Mouse (Mus musculus) heart, adult 9 months (tissue): ENCODE results near the gene Lrig1.

Experiments
- DNase-seq, 2 experiments: peaks; one replicate each; pipeline ENCODE4 v3.0.0; 2022; ENCODE audit warnings: low spot score in 2 of 2

The Lrig1 gene

DNA sequence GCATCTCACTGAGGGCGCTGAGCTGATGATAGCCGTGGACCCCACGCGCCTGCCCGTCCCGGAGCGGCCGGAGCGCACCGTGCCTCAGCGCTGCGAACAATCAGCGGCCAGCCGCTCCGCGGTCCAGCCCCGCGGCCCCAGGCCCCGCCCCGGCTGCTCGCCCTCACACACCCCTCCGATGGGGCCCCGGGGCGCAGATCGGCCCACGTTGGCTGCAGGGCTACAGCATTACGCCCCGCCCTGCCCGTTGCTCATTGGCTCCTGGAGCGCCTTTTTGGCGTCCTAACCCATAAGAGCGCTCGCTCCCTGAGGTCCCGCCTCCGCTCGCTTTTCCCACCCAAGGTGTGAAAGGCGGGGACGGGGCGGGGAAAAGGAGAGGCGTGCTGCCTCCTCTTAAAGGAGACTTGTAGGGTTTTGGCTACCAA, at the start of gene Lrig1:
Gene Lrig1 (minus strand): TSS at position 92 of the 425 bp plus-strand sequence.
- peak; percentile 98 to 99 for DNase-seq

DNA sequence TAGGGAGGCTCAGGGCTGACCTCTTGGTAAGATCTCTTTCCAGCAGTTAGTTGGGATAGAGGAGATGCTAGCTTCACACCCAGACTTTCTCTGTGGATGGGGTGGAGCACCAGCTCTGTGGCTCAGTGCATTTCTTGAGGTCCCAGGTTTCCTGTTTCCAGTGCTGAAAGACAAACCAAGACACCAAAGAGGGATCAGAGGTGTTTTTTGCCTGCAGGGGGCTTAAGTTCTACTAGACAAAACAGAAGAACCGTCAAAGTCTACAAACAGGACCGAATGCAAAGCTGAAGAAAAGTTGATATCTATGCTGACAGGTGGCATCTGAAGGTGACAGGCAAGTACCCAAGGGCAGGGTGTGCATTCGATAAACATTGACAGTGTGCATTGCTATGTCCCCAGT, 49.7 kb upstream of the Lrig1 start:
- DNase-seq, result no peak

DNA sequence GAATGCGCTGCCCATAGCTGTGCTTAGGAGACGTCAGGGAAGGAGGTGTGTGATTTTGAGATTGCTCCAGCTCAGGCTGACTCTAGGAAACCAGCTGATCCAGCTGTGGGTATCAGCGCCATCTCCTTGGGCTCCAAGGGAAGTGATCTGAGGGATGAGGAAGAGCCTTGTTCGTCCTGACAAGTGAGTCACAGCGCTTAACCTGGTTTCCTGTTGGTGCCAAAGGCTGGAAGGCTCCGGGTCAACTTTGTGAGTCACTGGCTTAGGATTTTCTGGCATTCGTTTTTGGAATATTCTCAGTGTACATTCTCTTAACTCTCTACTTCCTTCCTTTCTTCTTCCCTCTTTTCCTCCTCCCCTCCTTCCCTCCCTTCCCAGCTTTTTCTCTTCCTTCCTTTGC, 48.4 kb upstream of the Lrig1 start:
- DNase-seq, result no peak

DNA sequence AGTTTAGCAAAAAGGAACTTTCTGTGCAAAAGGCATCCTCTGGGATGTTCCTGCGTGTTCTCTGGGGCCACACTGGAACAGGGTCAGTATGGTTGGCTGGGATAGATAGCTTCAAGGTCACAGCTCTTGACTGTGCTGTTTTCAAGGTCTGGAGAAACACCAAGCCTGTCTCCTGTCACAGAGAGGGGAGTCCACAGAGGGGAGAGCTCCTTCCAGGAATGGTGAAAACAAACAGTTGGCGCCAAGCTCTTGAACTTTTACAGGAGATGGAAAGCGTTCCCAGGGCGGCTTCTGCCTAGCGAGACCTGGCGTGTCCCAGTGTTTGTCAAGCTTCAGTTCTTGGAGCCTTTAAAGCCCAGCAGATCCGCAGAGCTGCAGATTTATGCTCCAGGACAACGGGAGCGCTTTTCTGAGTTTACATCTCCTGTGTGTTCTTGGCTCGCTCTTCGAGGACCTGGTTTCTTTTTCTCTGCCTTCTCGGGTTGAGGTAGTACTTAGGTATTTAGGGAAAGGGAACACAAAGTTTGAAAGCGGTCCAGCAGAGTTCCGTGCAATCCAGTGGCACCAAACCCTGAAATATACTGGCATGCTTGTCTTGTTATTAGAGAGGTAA, 40.3 kb upstream of the Lrig1 start:
- peak in 1 of 2 experiments; percentile 18 for DNase-seq

DNA sequence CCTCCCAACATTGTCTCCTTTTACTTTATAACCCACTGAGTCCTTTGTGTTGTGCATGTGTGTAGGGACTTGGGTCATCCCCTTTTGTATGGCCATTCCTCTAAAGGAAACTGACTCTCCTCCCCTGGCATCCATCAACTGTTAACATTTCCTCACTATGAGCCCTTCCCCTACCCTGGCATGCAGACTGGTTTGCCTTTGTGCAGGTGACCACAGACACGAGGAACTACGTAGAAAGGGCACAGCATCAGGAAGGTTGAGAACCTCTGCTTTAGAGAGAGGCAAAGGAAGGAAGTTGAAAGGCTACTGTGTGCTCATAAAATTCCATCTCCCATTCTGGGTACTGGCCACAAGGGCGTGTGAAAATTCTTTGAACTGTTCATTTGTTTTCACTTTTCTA, 38.7 kb upstream of the Lrig1 start:
- DNase-seq, result no peak

DNA sequence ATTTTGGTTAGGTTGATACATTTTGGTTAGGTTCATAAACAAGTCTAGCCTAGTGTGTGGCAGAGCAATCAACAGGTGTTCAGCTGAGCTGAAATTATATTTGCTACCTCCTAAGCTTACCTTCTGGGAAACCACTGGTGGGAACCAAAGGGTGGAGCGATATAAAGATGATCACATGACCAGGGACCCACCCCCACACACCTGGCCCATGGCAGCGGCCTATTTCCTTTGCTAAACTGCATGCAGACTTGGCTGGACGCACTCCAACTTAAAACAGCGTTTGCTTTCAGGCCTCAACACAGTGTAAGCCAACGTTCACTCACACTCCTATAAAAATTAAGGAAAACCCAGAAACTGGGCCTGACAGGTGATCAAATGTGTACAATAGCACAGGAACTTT, 33.9 kb upstream of the Lrig1 start:
- DNase-seq, result no peak

DNA sequence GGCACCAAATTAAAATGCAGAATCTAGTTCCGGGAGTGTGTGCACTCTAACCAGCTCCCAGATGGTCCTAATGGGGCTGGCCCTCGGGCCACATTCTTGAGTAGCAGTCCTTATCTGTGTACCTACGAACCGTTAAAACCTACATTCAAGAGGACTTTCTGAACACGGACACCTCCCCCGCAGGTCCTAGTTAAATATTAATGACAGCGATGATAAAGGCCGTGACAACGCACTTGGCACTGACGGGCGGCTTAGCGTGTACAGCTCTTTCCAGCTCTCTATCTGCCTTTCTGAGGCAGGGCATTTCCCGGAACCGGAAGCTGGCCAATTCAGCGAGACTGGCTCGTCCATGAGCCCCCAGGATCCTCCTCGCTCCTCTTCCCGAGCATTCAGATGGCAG, 29.9 kb upstream of the Lrig1 start:
- peak; percentile 20 to 35 for DNase-seq

DNA sequence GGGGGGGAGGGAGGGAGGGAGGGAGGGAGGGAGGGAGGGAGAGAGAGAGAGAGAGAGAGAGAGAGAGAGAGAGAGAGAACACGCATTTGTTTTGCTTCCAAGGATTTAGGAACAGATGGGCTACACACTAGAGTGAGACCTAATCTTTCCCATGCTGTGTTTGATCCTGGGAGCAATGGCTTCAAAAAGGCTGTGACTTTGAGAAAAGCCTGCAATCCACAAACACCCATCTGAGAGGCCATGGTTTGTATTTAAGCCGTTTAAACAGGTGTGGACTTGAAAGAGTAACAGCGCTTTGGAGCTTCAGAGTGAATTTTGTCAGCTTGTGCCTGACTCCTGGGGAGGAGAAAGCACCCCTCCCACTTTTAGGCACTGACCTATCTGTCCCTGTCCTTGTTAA, 29.2 kb upstream of the Lrig1 start:
- DNase-seq, result no peak

DNA sequence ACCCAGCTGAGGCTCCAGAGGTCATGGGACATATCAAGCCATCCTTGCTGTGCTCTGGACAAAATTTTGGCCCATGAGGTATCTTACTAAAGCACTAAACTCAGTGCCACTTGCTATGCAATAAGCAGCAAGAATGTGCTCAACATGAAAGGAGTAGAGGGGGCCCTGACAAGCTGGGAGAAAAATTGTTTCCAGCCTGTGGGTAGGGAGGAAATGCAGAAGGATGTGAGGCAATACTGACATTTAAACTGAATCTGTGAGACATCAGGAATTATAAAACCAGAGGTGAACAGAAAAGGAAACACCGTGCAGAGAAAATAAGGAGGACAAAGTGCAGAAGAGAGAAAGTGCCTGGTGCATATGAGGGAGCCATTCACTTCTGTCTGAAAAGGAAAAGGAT, 24.7 kb upstream of the Lrig1 start:
- DNase-seq, result no peak

DNA sequence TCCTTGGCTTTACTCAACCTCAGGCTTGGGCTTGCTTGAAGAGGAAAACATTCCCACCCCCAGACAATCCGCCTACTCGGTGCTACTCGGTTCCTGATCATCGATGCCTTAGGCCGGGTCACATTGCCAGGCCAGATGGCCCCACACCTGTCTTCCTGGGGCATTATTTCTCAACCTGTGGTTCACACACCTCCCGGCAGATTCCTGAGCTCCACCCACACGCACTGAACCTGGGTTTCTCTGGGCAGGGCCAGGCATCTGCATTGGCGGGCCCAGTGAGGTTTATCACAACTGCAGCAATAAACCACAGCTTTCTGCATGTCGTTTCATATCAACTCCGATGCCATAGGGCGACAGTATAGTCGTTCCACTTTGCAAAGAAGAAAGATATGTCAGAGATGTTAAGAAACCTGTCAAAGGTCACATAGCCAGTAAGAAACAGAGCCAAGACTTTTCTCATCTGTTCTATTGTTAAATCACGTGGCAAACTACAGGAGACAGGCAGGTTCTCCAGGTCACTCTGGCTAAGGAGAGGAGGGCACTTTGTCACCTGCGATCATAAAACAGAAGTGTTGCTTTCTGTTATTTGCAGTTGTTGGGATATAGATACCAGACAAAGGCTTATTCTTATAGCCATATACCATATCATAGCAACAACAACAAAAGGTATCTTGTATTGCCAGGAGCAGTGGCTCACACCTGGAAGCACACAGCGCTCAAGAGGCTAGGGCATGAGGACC, 18.8 kb upstream of the Lrig1 start:
- DNase-seq, result no peak

DNA sequence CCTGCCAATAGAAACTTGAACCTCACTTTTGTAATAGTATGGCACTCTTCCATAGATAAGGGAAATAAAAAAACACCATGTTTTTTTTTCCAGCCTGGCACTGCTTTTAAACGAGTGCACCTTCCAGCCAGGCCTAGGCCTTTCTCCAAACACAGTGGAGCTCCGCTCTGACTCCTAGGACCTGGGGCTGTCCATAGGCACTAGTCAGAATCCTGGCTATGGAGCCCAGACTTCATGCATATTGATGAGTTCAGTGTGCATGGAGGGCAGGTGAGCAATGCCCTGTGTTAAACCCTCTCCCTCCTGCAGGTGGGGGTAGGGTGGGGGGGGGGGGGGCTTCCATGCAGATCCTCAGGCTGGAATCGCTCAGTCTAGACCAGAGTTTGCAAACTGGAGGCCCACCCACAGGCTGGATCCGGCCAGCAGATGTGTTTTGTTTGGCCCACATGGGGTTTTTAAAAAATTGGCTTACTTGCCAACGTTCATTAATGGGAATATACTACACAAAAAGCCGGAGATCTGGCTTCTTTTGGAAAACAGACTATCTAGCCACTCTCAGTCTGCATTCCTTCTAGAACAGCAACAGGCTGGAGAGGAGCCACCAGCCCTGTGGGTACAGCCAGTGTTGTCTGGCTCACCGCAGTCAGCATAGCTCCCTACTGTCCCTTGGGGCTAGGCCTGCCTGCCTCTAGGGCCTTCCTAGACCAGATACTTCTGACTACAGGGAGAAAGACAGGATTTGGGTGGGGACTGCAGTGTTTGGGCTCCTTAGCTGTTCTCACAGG, 17.9 kb upstream of the Lrig1 start:
- peak; percentile 63 to 71 for DNase-seq

DNA sequence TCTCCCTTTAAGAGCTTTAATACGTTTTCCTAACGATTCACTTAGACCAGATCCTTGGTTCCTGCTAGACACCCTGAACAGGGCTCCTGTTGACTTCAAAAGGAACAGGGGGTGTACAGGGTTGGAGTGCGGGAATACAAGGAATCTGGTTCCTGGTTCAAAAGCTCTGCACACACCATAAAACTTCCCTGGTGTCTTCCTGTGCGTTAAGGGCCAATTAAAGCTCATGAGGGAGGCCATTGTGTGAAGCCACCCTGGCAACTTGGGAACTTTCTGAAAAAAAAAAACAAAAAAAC, 15.6 kb upstream of the Lrig1 start:
- no peak for DNase-seq

DNA sequence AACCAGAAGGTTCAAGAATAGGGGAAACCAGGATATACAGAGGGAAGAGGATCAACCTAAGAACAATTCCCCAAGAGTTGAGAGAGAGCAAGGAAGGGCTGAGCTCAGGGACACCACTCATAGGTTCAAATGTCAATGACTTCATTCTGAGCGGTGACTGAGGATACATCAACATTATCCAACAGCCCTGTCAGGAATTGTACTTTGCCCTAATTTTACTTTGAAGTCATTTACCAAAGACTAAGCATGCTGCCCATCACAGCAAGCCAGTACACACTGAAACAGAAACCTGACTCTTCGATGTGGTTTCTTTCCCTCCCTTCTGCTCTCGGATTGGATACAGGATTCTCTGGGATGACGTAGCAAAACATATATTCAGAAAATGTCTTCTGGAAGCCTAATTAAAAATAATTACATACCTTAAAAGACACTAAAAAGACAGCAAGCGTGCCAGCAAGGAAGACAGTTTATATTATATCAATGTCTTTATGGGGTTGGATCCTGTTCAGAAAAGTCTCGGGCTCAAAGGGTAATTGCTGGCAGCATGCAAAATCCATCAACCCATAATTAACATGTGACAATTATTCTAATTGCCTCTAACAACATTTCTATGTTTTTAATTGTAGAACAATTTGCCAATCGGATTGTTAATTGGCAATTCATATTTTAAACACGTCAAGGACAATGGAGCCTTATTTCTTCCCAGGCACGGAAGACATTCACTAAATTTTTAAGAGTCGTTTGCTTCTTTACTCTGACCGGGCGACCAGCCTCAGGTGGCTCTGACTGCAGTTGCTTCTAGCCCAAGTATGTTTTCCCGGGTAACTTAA, 15.1 kb upstream of the Lrig1 start:
- DNase-seq, result no peak

DNA sequence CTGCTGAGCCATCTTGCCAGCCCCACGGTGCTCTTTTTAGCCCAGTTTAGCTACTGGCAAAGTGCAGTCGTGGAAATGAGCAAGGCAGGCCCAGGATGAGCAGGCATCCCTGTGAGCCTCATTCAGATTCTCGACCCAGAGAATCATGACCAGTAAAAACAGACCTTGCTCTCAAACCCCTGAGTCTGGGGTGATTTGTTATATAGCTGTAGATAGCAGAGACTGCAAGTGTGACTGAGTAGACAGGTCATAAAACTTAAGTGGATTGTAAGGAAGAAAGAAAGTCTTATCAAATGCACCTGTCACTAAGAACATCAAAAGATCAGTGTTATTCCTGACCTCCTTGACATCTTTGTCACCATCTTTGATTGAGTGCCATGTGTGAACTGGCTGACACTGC, 9.9 kb upstream of the Lrig1 start:
- DNase-seq, result no peak

DNA sequence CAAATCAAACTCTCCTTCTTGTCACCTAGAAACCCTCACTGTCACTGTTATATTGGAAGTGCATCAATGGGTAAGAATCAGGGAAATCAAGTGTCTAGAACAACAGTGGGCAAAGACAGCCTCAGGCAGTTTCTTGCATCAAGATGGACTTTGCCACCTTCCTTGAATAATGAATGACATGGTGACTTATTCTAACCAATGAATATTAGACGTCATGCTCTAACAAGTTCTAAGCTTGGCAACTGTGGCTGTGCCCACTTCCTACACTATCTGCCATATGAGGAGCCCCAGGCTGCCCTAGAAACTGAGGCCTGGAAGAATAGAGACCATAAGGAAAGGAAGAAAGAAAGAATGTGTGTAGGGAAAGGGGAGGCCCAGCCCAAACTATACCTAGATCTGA, 9.2 kb upstream of the Lrig1 start:
- DNase-seq, result no peak

DNA sequence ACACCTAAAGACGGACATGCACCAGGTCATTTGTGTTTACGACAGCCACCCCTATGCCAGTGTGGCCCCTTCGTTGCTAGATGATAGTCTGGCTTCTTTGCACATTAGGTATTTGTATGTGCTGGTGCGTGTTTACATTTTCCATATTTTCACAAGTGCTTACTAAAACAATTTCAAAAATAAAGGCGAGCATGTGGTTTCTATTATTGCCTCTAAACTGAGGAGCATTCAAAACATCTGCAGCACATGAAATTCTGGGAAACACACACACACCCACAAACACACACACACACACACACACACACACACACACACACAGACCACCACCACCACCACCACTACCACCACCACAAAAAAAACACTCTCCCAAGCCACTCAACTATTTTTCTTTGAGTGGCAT, 7.3 kb upstream of the Lrig1 start:
- no peak for DNase-seq

DNA sequence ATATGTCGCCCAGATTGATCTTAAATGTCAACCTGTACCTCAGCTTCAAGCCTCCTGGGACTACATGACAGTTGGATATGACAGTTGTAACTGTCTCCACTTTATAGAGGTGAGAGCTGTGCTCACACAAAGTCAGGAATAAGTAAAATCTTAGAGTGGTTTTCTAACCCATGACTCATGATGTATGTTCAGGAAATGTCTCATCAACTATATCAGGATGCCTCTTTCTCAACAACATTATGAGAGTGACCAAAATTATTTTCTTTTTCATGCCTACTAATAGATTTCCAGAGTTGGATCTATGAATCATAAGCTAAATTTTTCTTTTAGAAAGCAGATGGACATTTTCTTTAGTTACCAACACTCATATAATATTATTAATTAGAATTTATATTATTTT, 6.0 kb upstream of the Lrig1 start:
- DNase-seq, result no peak

DNA sequence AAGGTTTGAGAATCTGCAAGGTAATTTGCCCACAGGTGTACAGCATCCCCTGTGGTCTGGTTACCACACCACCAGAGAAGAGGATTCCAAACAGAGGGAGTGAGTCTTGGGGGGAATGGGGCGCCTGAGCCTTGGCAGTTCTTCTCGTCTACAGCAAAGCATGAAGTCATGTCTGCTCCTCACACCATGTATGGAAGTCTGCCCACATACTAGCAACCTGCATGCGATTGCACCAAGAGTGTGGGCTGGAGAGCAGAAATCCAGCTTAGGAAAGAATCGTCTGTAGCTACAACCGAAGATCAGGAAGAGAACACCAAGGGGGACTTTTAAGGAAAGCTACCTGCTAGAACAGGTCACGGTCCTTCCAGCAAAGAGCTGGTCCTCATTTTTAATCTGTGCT, 3.0 kb upstream of the Lrig1 start:
- DNase-seq, result no peak

DNA sequence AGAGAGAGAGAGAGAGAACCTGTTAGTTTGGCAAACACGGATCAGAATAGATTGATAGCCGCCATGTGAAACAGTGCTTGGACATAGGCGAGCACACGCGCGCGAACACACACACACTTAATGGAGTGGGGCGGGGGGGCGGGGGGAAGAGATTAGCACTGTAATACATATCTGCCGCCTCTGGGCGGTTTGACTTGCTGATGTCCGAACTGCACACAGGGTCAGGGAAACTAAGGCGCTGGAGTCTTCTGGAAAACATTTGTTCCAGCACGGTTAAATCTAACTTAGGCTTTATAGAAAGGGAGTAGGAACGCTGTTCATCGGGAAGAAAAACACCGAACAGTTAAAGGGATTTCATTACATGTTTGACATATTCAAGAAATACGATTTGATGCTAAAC, 1.1 kb upstream of the Lrig1 start:
- DNase-seq, result no peak

DNA sequence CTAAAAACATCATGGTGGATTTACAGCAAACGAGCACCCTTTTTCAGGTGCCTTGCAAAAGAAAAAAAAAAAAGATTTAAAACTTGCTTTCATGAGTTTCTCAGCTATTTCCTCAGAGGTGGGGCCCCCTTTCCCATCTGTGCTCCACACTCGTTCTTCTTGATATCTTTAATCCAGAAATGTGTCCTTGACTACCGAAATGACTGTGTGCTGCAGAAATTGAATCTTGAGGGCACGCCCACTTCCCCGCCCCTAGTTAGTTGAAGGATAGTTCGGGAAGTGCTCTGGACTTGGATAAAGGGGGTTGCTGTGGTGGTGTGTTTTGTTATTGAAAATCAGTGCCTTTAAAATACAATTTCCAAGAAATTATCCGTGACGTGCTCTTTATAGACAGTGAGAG, 654 bp upstream of the Lrig1 start:
- DNase-seq, result peak; percentile 53 to 77

DNA sequence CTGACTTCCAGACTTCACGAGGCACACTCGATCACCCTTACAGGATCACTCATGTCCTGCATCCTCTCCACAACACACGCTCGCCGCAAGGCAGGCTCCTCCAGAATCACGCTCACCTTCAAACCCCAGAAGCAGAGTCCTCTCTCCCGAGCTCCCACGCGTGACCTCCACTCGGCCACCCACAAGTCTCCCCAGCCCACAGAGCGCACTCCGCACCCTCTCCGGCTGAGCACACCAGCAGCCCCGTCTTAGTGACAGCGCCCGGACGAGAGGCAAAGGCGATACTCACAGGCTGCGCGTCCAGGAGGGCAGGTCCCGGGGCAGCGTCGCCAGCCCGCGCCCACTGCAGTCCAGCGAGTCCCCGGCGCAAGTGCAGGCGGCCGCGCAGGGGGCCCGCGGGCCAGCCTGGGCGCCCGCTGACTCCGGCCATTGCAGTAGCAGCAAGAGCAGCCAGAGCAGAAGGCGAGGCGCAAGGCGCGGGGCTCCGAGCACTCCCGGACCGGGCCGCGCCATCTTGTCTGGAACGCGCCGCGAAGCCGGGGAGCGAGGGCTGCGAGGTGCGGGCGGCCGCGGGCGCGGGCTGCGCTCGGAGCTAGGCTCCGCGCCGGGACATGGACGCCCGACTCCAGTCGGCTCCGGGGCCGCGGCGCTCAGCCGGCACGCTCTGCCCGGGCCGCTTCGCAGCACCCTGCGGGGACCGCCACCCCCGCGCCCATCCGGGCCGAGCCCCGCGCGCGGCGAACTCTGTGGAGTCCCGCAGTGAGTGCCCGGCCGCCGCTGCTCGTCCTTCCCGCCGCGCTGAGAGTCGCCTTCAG, 578 bp downstream of the Lrig1 start:
- no peak for DNase-seq
